Mouse (Mus musculus) E14TG2a.4 (cell line): Measurements from ENCODE around the gene Efhd2.

Source experiments
- CTCF ChIP-seq: conservative IDR thresholded peaks from 2 replicates; pipeline ENCODE4 v1.5.1; 2014; ENCODE audit warnings: low read length
- NANOG ChIP-seq: IDR thresholded peaks from 2 replicates; pipeline ENCODE4 v1.6.1; 2014; ENCODE audit warnings: borderline replicate concordance, low read length, mixed read lengths

- TF ChIP-seq NANOG (no peak), CTCF (no peak)
Measured at GRCm38 (mm10) chr4:141878621-141879020, 3.9 kb upstream of the Efhd2 start.
